Mouse (Mus musculus) ES-E14 (cell line): ENCODE measurements around the gene Atg2a.

Experiments
- CHD2 ChIP-seq: IDR thresholded peaks from 2 replicates; pipeline ENCODE4 v1.6.1; 2014; ENCODE audit warnings: mild to moderate bottlenecking, low read depth, low read length, inconsistent platforms
- HCFC1 ChIP-seq: IDR thresholded peaks from 2 replicates; pipeline ENCODE4 v1.6.1; 2012; ENCODE audit warnings: low read length, inconsistent platforms, borderline replicate concordance; ENCODE audit not compliant: insufficient read depth
- MAFK ChIP-seq: IDR thresholded peaks from 2 replicates; pipeline ENCODE4 v1.6.1; 2014; ENCODE audit warnings: mild to moderate bottlenecking, low read depth, low read length, inconsistent platforms; ENCODE audit not compliant: insufficient read depth
- ZC3H11A ChIP-seq: IDR thresholded peaks from 2 replicates; pipeline ENCODE4 v1.6.1; 2012; ENCODE audit warnings: low read depth, mild to moderate bottlenecking, inconsistent platforms, low read length, borderline replicate concordance
- ZNF384 ChIP-seq: IDR thresholded peaks from 2 replicates; pipeline ENCODE4 v1.6.1; 2012; ENCODE audit warnings: low read depth, low read length, inconsistent platforms

DNA sequence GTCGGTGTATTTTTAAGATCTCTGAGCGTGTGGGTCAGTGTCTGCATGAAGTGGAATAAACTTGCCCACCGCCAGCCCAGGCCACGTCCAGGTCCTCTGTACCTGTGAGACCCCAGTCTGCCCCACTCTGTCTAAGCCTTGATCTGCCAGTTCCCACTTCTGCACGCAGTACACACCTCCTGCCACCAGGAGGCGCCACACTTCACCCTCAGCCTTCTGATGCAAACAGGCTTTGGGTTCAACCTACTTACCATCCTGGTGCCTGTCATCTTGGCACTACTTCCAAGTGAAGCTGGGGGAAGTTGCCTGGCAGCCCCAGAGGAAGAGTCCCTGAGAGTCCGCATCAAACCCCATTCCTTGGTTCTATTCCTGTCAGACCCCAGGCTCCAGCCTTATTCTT lies 20.8 kb downstream of the Atg2a start:
- TF ChIP-seq CHD2 (no peak), ZC3H11A (peak; percentile 63; the same call in 1 of the 2 replicates), MAFK (no peak), HCFC1 (no peak), ZNF384 (no peak)
